Mouse (Mus musculus): ENCODE data around the gene Zfp661. TPM values are rescaled to one million over a fixed set of nuclear protein-coding genes. Genes with fewer than 3 reads are reported as not detected.

Gene Zfp661
- total RNA-seq, 1 experiment: 5.1 TPM

DNA sequence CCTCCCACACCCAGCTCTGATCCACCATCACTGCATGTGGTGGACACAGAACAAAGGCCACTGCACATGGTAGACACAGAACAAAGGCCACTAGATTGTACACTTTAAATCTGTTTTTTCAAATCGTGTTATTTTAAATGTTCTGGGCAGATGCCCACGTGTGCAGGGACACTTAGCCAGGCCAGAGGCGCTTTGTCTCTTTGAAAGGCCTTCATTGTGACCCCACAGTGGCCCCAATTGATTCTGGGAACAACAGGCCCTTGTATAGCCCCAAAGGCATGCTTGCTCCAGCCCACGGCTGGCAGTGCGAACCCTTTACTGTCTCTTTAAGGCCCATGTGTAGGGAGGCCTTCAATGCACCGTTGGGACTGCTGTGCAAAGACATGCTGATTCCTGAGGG lies 40.5 kb upstream of the Zfp661 start:
- Histone ChIP-seq H3K36me3 (ENCODE audit: control insufficient read depth, insufficient read depth, low read length, poor library complexity, severe bottlenecking) (no peaks in the 10 kb centered on the region), H3K4me3 (ENCODE audit: insufficient read depth in 1 of 2, low read depth in 1 of 2, low read length in 2 of 2, poor library complexity in 1 of 2, severe bottlenecking in 1 of 2) (no peak overlapping the region), H3K4me1 (ENCODE audit: control insufficient read depth in 2 of 2, insufficient read depth in 2 of 2, low read length in 2 of 2, poor library complexity in 1 of 2) (no peaks in the 10 kb centered on the region), H3K27ac (ENCODE audit: insufficient read depth, low read depth, low read length, poor library complexity, severe bottlenecking) (no peak overlapping the region), H3K9me3 (ENCODE audit: control insufficient read depth, insufficient read depth, low read depth, low read length) (no peaks in the 10 kb centered on the region), H3K9ac (ENCODE audit: insufficient read depth, low read depth, low read length, poor library complexity, severe bottlenecking) (no peak overlapping the region)
- in situ Hi-C loops (cut with MboI; ENCODE audit: low sequenced_read_pairs in 2 of 2, unreplicated experiment in 2 of 2): no loop called here
- DNase-seq (ENCODE audit: low read depth, low spot score): no peak
- TF ChIP-seq MAFK (IDR thresholded peaks at IDR 0.05; ENCODE audit: insufficient read depth, low read depth, low read length) (no peak), ZC3H11A (IDR thresholded peaks at IDR 0.05; ENCODE audit: borderline replicate concordance, low read depth, low read length) (no peak), HCFC1 (IDR thresholded peaks at IDR 0.05; ENCODE audit: borderline replicate concordance, insufficient read depth, low read length) (no peak), ZNF384 (IDR thresholded peaks at IDR 0.05; ENCODE audit: low read depth, low read length) (no peak), CHD2 (IDR thresholded peaks at IDR 0.05; ENCODE audit: low read depth, low read length) (no peak)

GRCm38 (mm10) chr2:127625659-127626058 lies 38.8 kb upstream of the Zfp661 start:
- no peak overlapping the region for H3K4me3 ChIP-seq (ENCODE audit: insufficient read depth in 1 of 2, low read depth in 1 of 2, low read length in 2 of 2, poor library complexity in 1 of 2, severe bottlenecking in 1 of 2)
- no peak for DNase-seq (ENCODE audit: low read depth, low spot score)
- no peak overlapping the region for H3K9ac ChIP-seq (ENCODE audit: insufficient read depth, low read depth, low read length, poor library complexity, severe bottlenecking)
- no peaks in the 10 kb centered on the region for H3K4me1 ChIP-seq (ENCODE audit: control insufficient read depth in 2 of 2, insufficient read depth in 2 of 2, low read length in 2 of 2, poor library complexity in 1 of 2)
- H3K9me3 ChIP-seq (ENCODE audit: control insufficient read depth, insufficient read depth, low read depth, low read length): no peaks in the 10 kb centered on the region
- H3K27ac ChIP-seq (ENCODE audit: insufficient read depth, low read depth, low read length, poor library complexity, severe bottlenecking): no peak overlapping the region
- in situ Hi-C loops (cut with MboI; ENCODE audit: low sequenced_read_pairs in 2 of 2, unreplicated experiment in 2 of 2): no loop called here
- TF ChIP-seq MAFK (IDR thresholded peaks at IDR 0.05; ENCODE audit: insufficient read depth, low read depth, low read length): no peak
- no peak for TF ChIP-seq CHD2 (IDR thresholded peaks at IDR 0.05; ENCODE audit: low read depth, low read length)
- TF ChIP-seq ZNF384 (IDR thresholded peaks at IDR 0.05; ENCODE audit: low read depth, low read length): no peak
- no peak for TF ChIP-seq HCFC1 (IDR thresholded peaks at IDR 0.05; ENCODE audit: borderline replicate concordance, insufficient read depth, low read length)
- no peak for TF ChIP-seq ZC3H11A (IDR thresholded peaks at IDR 0.05; ENCODE audit: borderline replicate concordance, low read depth, low read length)
- no peaks in the 10 kb centered on the region for H3K36me3 ChIP-seq (ENCODE audit: control insufficient read depth, insufficient read depth, low read length, poor library complexity, severe bottlenecking)

DNA sequence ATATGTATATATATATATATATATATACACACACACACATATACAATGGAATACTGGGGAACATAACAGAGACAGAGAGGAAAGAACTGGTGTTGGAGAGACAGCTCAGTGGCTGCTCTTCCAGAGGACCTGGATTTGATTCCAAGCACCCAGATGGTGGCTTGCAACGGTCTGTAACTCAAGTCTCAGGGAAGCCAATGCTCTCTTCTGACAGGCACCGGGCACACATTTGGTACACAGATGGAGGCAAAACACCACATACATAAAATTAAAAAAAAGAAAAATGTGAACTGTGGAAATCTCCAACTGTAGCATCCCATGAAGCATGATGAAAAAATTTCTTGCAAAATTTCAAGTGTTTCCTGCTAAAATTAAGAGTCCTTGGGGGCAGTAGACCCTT lies 37.9 kb upstream of the Zfp661 start:
- Histone ChIP-seq H3K4me1 (ENCODE audit: control insufficient read depth in 2 of 2, insufficient read depth in 2 of 2, low read length in 2 of 2, poor library complexity in 1 of 2) (no peaks in the 10 kb centered on the region), H3K27ac (ENCODE audit: insufficient read depth, low read depth, low read length, poor library complexity, severe bottlenecking) (no peak overlapping the region), H3K9me3 (ENCODE audit: control insufficient read depth, insufficient read depth, low read depth, low read length) (no peaks in the 10 kb centered on the region), H3K9ac (ENCODE audit: insufficient read depth, low read depth, low read length, poor library complexity, severe bottlenecking) (no peak overlapping the region), H3K36me3 (ENCODE audit: control insufficient read depth, insufficient read depth, low read length, poor library complexity, severe bottlenecking) (no peaks in the 10 kb centered on the region), H3K4me3 (ENCODE audit: insufficient read depth in 1 of 2, low read depth in 1 of 2, low read length in 2 of 2, poor library complexity in 1 of 2, severe bottlenecking in 1 of 2) (no peak overlapping the region)
- no peak for TF ChIP-seq ZNF384 (IDR thresholded peaks at IDR 0.05; ENCODE audit: low read depth, low read length)
- TF ChIP-seq ZC3H11A (IDR thresholded peaks at IDR 0.05; ENCODE audit: borderline replicate concordance, low read depth, low read length): no peak
- TF ChIP-seq HCFC1 (IDR thresholded peaks at IDR 0.05; ENCODE audit: borderline replicate concordance, insufficient read depth, low read length): no peak
- no peak for TF ChIP-seq MAFK (IDR thresholded peaks at IDR 0.05; ENCODE audit: insufficient read depth, low read depth, low read length)
- TF ChIP-seq CHD2 (IDR thresholded peaks at IDR 0.05; ENCODE audit: low read depth, low read length): no peak
- in situ Hi-C loops (cut with MboI; ENCODE audit: low sequenced_read_pairs in 2 of 2, unreplicated experiment in 2 of 2): no loop called here
- no peak for DNase-seq (ENCODE audit: low read depth, low spot score)

- H3K4me3 ChIP-seq (ENCODE audit: insufficient read depth in 1 of 2, low read depth in 1 of 2, low read length in 2 of 2, poor library complexity in 1 of 2, severe bottlenecking in 1 of 2): no peak overlapping the region
- H3K27ac ChIP-seq (ENCODE audit: insufficient read depth, low read depth, low read length, poor library complexity, severe bottlenecking): no peak overlapping the region
- no peaks in the 10 kb centered on the region for H3K9me3 ChIP-seq (ENCODE audit: control insufficient read depth, insufficient read depth, low read depth, low read length)
- in situ Hi-C loops (cut with MboI; ENCODE audit: low sequenced_read_pairs in 2 of 2, unreplicated experiment in 2 of 2): no loop called here
- TF ChIP-seq MAFK (IDR thresholded peaks at IDR 0.05; ENCODE audit: insufficient read depth, low read depth, low read length) (no peak), ZNF384 (IDR thresholded peaks at IDR 0.05; ENCODE audit: low read depth, low read length) (no peak)
- H3K4me1 ChIP-seq (ENCODE audit: control insufficient read depth in 2 of 2, insufficient read depth in 2 of 2, low read length in 2 of 2, poor library complexity in 1 of 2): no peaks in the 10 kb centered on the region
- H3K36me3 ChIP-seq (ENCODE audit: control insufficient read depth, insufficient read depth, low read length, poor library complexity, severe bottlenecking): no peaks in the 10 kb centered on the region
- no peak overlapping the region for H3K9ac ChIP-seq (ENCODE audit: insufficient read depth, low read depth, low read length, poor library complexity, severe bottlenecking)
- DNase-seq (ENCODE audit: low read depth, low spot score): no peak
These were observed 35.2 kb upstream of the Zfp661 start for GRCm38 (mm10) chr2:127622065-127622464.

- TF ChIP-seq CHD2 (IDR thresholded peaks at IDR 0.05; ENCODE audit: low read depth, low read length) (no peak), ZNF384 (IDR thresholded peaks at IDR 0.05; ENCODE audit: low read depth, low read length) (no peak), MAFK (IDR thresholded peaks at IDR 0.05; ENCODE audit: insufficient read depth, low read depth, low read length) (no peak), HCFC1 (IDR thresholded peaks at IDR 0.05; ENCODE audit: borderline replicate concordance, insufficient read depth, low read length) (no peak), ZC3H11A (IDR thresholded peaks at IDR 0.05; ENCODE audit: borderline replicate concordance, low read depth, low read length) (no peak)
- Histone ChIP-seq H3K4me3 (ENCODE audit: insufficient read depth in 1 of 2, low read depth in 1 of 2, low read length in 2 of 2, poor library complexity in 1 of 2, severe bottlenecking in 1 of 2) (no peak overlapping the region), H3K36me3 (ENCODE audit: control insufficient read depth, insufficient read depth, low read length, poor library complexity, severe bottlenecking) (no peaks in the 10 kb centered on the region), H3K9me3 (ENCODE audit: control insufficient read depth, insufficient read depth, low read depth, low read length) (no peaks in the 10 kb centered on the region), H3K27ac (ENCODE audit: insufficient read depth, low read depth, low read length, poor library complexity, severe bottlenecking) (no peak overlapping the region), H3K9ac (ENCODE audit: insufficient read depth, low read depth, low read length, poor library complexity, severe bottlenecking) (no peak overlapping the region), H3K4me1 (ENCODE audit: control insufficient read depth in 2 of 2, insufficient read depth in 2 of 2, low read length in 2 of 2, poor library complexity in 1 of 2) (no peaks in the 10 kb centered on the region)
- no peak for DNase-seq (ENCODE audit: low read depth, low spot score)
- in situ Hi-C loops (cut with MboI; ENCODE audit: low sequenced_read_pairs in 2 of 2, unreplicated experiment in 2 of 2): no loop called here
These were observed 32.4 kb upstream of the Zfp661 start for GRCm38 (mm10) chr2:127619311-127619710.

Measured in ES-E14 (cell line).